Mouse (Mus musculus): Measurements from ENCODE around the gene Pnma5. TPM values are rescaled to one million over a fixed set of nuclear protein-coding genes. Genes with fewer than 3 reads are reported as not detected.

The Pnma5 gene
- polyA plus RNA-seq, 1 experiment from 2014 or later, result not detected

DNA sequence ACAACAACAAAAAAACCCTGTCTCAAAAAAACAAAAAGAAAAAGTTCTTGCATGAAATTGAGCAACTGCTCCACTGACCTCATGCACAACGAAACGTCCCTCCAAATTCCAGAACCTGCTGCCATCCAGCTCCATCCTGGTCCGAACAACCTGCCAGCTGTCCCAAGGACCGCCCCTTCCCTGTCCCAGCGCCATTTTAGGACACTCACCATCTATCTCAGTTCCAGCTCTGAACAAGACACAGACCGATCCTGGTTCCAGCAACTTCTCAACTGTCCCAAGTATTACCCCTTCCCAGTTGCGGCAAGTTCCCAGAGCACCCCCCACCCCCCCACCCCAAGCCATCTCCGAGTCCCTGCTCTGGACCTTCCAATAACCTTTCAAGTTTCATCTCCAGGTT, 1.9 kb upstream of the Pnma5 start:
- H3K27me3 ChIP-seq, result peaks cover 21% of the 10 kb centered on the region
- no peak for TF ChIP-seq CTCF (IDR thresholded peaks at IDR 0.05)
- no peak for DNase-seq (ENCODE audit: low read depth, low spot score)
- in situ Hi-C loops (cut with MboI; ENCODE audit: low pct_unique_long_range_greater_than_20kb), result no loop called here
- ChIA-PET CTCF (interaction anchor here (1.0 kb wide), 1 partner anchor 46 kb away, joined by 3 read pairs; no protein-coding TSS in a partner anchor), POLR2A (no interaction called here)
- ATAC-seq, result no peak

DNA sequence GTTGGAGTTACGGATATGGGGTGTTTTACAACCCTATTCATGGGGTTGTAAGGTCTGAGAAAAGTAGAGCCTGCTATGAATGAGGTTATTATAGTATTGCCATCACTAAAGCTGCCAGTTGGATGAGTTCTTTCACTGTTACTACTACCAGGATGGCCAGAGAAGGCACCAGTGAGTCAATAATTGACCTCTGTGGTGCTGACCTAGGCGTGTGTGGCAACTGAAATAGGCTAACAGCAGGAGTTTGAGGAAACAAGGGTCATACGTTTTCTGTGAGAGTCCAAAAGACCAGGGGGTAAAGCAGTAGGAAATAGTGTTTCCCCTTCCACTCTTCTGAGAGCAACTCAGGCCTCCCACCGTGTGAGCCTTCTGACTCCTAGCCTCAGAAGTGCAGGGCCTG, 24.1 kb downstream of the Pnma5 start:
- POLR2A ChIA-PET, result no interaction called here
- in situ Hi-C loops (cut with MboI; ENCODE audit: low pct_unique_long_range_greater_than_20kb), result loop anchor here (25.0 kb wide), 2 partner anchors 424 to 649 kb away; partner anchors contain the start of genes Pnck, Slc6a8 and Trex2
- no peak for TF ChIP-seq CTCF (IDR thresholded peaks at IDR 0.05)
- no peak for ATAC-seq
- CTCF ChIA-PET, result no interaction called here
- H3K27me3 ChIP-seq, result peaks cover 12% of the 10 kb centered on the region
- no peak for DNase-seq (ENCODE audit: low read depth, low spot score)

DNA sequence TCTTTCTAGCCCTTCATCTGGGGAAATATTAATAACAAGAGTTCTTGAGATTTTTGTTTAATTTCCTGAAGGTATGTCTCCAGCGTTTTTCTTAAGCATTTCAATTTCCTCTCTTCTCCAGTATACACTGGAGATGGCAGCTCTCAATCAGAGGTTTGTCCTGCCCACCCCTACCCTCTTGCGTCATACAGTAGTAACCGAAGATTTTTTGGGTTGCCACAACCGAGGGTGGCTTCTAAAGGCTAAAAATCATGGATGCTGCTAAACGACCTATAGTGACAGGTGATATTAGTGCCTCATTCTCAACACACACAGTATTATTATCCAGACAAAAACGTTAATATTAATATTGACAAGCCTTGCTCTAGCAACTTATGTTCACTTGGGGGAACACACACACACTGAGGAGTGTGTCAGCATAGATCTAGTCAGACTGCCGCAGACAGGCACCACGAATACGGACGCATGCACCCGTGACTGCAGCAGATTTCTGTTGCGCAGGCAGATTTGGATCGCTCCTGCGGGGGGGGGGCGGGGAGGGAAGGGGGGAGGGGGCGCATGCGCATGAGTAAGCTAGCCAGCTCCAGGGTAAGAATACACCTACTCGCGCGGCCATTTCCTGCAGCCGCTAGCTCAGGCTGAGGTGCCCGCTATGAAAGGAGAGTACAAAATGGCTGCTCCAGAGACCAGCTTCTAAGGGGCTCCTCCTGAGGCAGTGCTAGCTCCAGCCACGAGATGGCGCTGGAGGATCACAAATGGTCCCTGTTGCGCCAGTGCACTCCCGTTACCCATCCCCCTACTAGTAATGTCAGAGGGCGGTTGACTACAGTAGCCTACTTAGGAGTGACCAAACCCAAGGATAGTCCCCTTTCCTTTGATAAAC, 29.1 kb downstream of the Pnma5 start:
- ChIA-PET POLR2A (no interaction called here), CTCF (interaction anchor here (0.9 to 1.5 kb wide), 7 partner anchors 8 to 486 kb away, joined by 3 to 5 read pairs (median 4); no protein-coding TSS in a partner anchor)
- H3K27me3 ChIP-seq, result peaks cover 19% of the 10 kb centered on the region
- TF ChIP-seq CTCF (IDR thresholded peaks at IDR 0.05), result peak; percentile 92
- in situ Hi-C loops (cut with MboI; ENCODE audit: low pct_unique_long_range_greater_than_20kb), result loop anchor here (10.0 to 25.0 kb wide), 3 partner anchors 429 to 654 kb away; partner anchors contain the start of genes Pnck, Slc6a8 and Trex2
- DNase-seq (ENCODE audit: low read depth, low spot score), result peak; percentile 30
- peak; percentile 87 for ATAC-seq

DNA sequence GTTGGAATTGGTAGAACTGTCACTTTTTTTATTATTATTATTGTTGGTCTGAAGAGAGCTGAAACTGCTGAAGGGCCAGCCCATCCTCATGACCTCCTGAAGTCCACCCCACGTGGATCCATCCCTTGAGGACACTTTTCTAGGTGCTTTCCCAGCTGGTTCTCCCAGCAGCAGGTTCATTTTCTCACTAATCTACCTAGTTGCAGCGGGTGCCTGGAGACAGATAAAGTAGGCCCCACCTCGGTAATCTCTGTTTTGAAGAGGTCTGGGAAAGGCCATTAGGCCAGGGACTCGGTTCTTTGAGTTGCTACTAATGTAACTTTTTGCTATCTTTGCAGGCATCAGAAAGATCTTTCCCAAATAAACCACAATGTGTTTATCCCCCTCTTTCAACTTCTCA, 31.2 kb downstream of the Pnma5 start:
- in situ Hi-C loops (cut with MboI; ENCODE audit: low pct_unique_long_range_greater_than_20kb), result loop anchor here (10.0 to 25.0 kb wide), 3 partner anchors 432 to 657 kb away; partner anchors contain the start of genes Pnck, Slc6a8 and Trex2
- H3K27me3 ChIP-seq, result peaks cover 19% of the 10 kb centered on the region
- ATAC-seq (no peak), DNase-seq (ENCODE audit: low read depth, low spot score) (no peak)
- TF ChIP-seq CTCF (IDR thresholded peaks at IDR 0.05), result no peak
- POLR2A ChIA-PET, result interaction anchor here (1.6 kb wide), 1 partner anchor 17 kb away, joined by 7 read pairs; no protein-coding TSS in a partner anchor
- CTCF ChIA-PET, result interaction anchor here (1.5 to 3.5 kb wide), 2 partner anchors 13 to 55 kb away, joined by 3 to 11 read pairs; no protein-coding TSS in a partner anchor

DNA sequence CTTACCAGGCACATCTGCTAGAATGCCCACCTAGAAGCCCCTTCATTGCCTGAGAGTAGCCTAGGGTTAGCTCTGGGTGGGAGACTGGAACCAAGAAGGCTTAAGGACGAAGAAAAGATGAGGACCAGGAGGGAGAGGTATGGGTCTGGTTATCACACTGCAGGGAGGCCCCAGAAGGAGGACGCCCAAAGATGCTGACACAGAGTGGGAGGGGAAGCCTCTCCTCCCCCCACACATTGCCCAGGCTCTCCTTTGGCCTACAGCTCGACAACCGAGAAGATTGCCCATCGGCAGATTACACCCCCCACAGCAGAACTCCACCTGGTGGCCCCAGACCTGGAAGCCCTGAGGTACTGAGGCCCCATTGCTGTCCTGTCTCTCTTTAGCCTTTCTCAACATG, 33.8 kb downstream of the Pnma5 start:
- ATAC-seq, result no peak
- peaks cover 19% of the 10 kb centered on the region for H3K27me3 ChIP-seq
- DNase-seq (ENCODE audit: low read depth, low spot score), result no peak
- in situ Hi-C loops (cut with MboI; ENCODE audit: low pct_unique_long_range_greater_than_20kb), result loop anchor here (10.0 to 25.0 kb wide), 3 partner anchors 434 to 659 kb away; partner anchors contain the start of genes Pnck, Slc6a8 and Trex2
- ChIA-PET CTCF (interaction anchor here (3.5 kb wide), 1 partner anchor 10 kb away, joined by 11 read pairs; no protein-coding TSS in a partner anchor), POLR2A (no interaction called here)
- no peak for TF ChIP-seq CTCF (IDR thresholded peaks at IDR 0.05)

DNA sequence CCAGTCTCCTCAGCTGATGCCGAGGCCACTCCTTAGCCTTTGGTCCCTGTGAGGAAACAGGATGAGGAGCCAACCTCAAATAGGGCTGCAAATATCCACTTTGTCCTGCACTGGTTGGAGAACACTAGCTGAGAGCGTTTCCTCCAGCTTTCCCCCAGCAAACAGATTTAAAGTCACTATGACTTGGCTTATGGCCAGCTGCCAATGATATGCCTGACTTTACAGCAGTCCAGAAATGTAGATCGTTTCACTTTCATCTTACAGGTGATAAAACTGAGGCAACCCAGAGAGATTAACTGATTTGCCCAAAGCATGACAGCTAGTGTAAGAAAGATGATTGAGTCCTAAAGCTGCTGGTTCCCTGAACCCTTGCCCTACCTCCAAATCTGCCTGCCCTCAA, 41.4 kb downstream of the Pnma5 start:
- POLR2A ChIA-PET, result no interaction called here
- DNase-seq (ENCODE audit: low read depth, low spot score) (no peak), ATAC-seq (no peak)
- CTCF ChIA-PET, result no interaction called here
- no peak for TF ChIP-seq CTCF (IDR thresholded peaks at IDR 0.05)
- H3K27me3 ChIP-seq, result no peaks in the 10 kb centered on the region
- in situ Hi-C loops (cut with MboI; ENCODE audit: low pct_unique_long_range_greater_than_20kb), result no loop called here

DNA sequence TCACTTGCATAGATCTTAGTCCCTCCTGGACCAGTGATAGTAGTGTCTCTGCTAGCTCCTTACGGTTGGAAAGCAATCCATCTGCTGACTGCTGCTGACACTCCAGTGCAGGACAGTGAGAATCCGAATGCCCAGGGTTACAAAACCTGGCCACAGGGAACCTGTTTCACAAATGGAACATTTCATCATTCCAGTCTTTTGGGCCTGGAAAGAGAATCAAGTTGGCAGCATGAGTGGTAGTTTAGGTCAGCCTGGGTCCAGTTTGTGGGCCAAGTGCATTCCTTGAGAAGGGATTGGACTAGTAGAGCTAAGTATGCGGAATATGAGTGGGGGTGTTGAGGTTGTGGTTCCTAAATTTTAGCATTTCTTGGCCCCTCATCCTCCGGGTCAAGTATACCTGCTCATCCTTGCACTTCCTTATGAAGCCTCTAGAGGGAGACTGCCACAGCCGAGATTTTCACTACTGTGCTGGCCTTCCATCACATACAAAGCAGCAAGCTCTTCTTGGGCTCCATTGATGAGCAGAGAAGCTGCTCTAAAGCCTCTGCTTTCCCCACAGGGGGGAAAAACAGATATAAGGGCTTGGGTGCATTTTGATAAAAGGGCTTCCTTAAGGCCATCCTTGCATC, 44.5 kb downstream of the Pnma5 start:
- ChIA-PET CTCF (interaction anchor here (0.6 to 2.9 kb wide), 7 partner anchors 9 to 47 kb away, joined by 3 to 11 read pairs (median 3); no protein-coding TSS in a partner anchor), POLR2A (no interaction called here)
- no peaks in the 10 kb centered on the region for H3K27me3 ChIP-seq
- DNase-seq (ENCODE audit: low read depth, low spot score) (no peak), ATAC-seq (no peak)
- in situ Hi-C loops (cut with MboI; ENCODE audit: low pct_unique_long_range_greater_than_20kb), result no loop called here
- TF ChIP-seq CTCF (IDR thresholded peaks at IDR 0.05), result no peak

DNA sequence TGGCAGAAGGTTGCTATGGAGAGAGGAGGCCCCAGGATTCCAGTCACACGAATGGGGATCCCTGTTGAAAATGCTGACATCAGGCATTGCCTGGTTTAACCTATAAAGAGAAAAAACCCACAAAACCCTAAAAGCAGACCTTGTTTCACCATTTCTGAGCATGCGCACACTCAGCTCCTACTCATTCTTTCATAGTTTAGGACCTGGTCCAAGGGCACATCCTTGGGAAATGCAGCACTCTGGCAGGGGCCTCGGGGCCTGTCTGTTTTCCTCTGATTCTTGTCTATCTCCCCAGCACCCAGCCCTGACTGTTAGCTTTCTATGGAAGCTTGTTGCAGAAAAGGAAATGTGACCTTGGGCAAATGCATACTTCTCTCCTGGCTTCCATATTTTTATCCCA, 46.3 kb downstream of the Pnma5 start:
- in situ Hi-C loops (cut with MboI; ENCODE audit: low pct_unique_long_range_greater_than_20kb), result no loop called here
- ATAC-seq (no peak), DNase-seq (ENCODE audit: low read depth, low spot score) (no peak)
- H3K27me3 ChIP-seq, result no peaks in the 10 kb centered on the region
- ChIA-PET POLR2A (no interaction called here), CTCF (no interaction called here)
- no peak for TF ChIP-seq CTCF (IDR thresholded peaks at IDR 0.05)

DNA sequence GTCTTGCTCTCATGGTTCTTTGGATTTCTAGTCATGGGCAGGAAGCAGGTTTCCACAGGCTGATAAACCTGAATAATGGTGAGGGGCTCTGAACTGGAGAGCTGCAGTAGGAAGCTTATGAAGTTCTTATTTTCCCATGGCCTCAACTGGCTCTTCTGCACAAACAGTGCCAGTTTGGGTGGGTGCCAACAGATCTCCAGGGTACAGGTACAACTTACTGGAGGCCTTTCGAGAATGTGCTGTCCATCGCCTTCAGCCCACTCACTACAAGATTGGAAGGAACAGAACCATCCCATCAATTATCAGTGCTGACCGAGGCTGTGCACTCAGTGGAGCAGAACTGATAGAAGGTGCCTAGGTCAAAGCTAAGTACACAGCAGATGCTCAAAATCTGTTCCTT, 48.5 kb downstream of the Pnma5 start:
- no peaks in the 10 kb centered on the region for H3K27me3 ChIP-seq
- ChIA-PET CTCF (no interaction called here), POLR2A (interaction anchor here (1.7 kb wide), 1 partner anchor 17 kb away, joined by 7 read pairs; no protein-coding TSS in a partner anchor)
- in situ Hi-C loops (cut with MboI; ENCODE audit: low pct_unique_long_range_greater_than_20kb), result no loop called here
- ATAC-seq (no peak), DNase-seq (ENCODE audit: low read depth, low spot score) (no peak)
- no peak for TF ChIP-seq CTCF (IDR thresholded peaks at IDR 0.05)

DNA sequence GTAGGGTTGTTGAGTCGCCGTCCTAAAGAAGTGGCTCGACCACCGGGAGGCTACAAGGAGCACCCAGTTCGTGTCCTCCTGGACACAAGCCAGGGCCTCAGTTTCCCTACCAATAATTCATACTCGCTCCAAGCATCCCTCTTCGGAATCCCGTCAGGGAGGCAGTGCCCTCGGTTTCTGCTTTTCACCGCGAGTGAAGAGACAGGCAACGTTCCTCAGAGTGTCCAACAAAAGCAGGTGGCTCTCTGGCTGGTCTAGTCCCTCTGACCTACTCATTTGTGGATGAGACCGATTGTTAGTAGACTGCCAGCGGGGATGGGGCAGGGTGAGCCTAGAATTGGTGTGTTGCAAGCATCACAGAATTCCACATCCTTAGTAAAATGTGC, 49.4 kb downstream of the Pnma5 start:
- TF ChIP-seq CTCF (IDR thresholded peaks at IDR 0.05), result no peak
- in situ Hi-C loops (cut with MboI; ENCODE audit: low pct_unique_long_range_greater_than_20kb), result no loop called here
- ChIA-PET POLR2A (interaction anchor here (1.7 kb wide), 1 partner anchor 18 kb away, joined by 7 read pairs; no protein-coding TSS in a partner anchor), CTCF (no interaction called here)
- ATAC-seq (no peak), DNase-seq (ENCODE audit: low read depth, low spot score) (no peak)
- no peaks in the 10 kb centered on the region for H3K27me3 ChIP-seq

All from Patski (cell line).